Mouse (Mus musculus) monocyte, adult 2 months (primary cell): Measurements from ENCODE around the gene Cpn1.

Experiments
- DNase-seq, 2 experiments: peaks; one replicate each; pipeline ENCODE4 v3.0.0; 2022; ENCODE audit warnings: low spot score in 2 of 2, low read depth in 1 of 2

The Cpn1 gene

GRCm38 (mm10) chr19:43986069-43986794, at the start of gene Cpn1:
TSS of gene Cpn1 (minus strand) at chr19:43986556.
- no peak for DNase-seq

GRCm38 (mm10) chr19:44033396-44033795, 47.0 kb upstream of the Cpn1 start:
- DNase-seq, result no peak

GRCm38 (mm10) chr19:44032046-44032744, 45.8 kb upstream of the Cpn1 start:
- no peak for DNase-seq

- no peak for DNase-seq
These were observed 43.7 kb upstream of the Cpn1 start for GRCm38 (mm10) chr19:44030024-44030423.

GRCm38 (mm10) chr19:44028972-44029371, 42.6 kb upstream of the Cpn1 start, which contains the start of gene Cyp2c23:
TSS of gene Cyp2c23 (minus strand) at chr19:44029208.
- DNase-seq, result no peak

GRCm38 (mm10) chr19:44026956-44027530, 40.7 kb upstream of the Cpn1 start:
- no peak for DNase-seq

- no peak for DNase-seq
These were observed 38.7 kb upstream of the Cpn1 start for GRCm38 (mm10) chr19:44024921-44025585.

- no peak for DNase-seq
These were observed 36.7 kb upstream of the Cpn1 start for GRCm38 (mm10) chr19:44023066-44023465.

- DNase-seq, result no peak
These were observed 35.1 kb upstream of the Cpn1 start for GRCm38 (mm10) chr19:44021502-44021901.

GRCm38 (mm10) chr19:44019739-44020138, 33.4 kb upstream of the Cpn1 start:
- no peak for DNase-seq

GRCm38 (mm10) chr19:44013862-44014261, 27.5 kb upstream of the Cpn1 start:
- DNase-seq, result no peak

GRCm38 (mm10) chr19:44008784-44009183, 22.4 kb upstream of the Cpn1 start:
- DNase-seq, result no peak

GRCm38 (mm10) chr19:44007186-44007585, 20.8 kb upstream of the Cpn1 start:
- no peak for DNase-seq

GRCm38 (mm10) chr19:44005025-44005424, 18.7 kb upstream of the Cpn1 start:
- DNase-seq, result no peak

- no peak for DNase-seq
These were observed 17.9 kb upstream of the Cpn1 start for GRCm38 (mm10) chr19:44004261-44004660.

- no peak for DNase-seq
These were observed 14.4 kb upstream of the Cpn1 start for GRCm38 (mm10) chr19:44000720-44001119.

GRCm38 (mm10) chr19:44000061-44000460, 13.7 kb upstream of the Cpn1 start:
- no peak for DNase-seq

GRCm38 (mm10) chr19:43998802-43999527, 12.6 kb upstream of the Cpn1 start:
- DNase-seq, result no peak

GRCm38 (mm10) chr19:43998101-43998500, 11.7 kb upstream of the Cpn1 start:
- DNase-seq, result no peak

- no peak for DNase-seq
These were observed 9.1 kb upstream of the Cpn1 start for GRCm38 (mm10) chr19:43995427-43995826.

GRCm38 (mm10) chr19:43992464-43992863, 6.1 kb upstream of the Cpn1 start:
- DNase-seq, result no peak
